7 mouse cellular contexts compared by ENCODE assay signal in the genomic region with DNA sequence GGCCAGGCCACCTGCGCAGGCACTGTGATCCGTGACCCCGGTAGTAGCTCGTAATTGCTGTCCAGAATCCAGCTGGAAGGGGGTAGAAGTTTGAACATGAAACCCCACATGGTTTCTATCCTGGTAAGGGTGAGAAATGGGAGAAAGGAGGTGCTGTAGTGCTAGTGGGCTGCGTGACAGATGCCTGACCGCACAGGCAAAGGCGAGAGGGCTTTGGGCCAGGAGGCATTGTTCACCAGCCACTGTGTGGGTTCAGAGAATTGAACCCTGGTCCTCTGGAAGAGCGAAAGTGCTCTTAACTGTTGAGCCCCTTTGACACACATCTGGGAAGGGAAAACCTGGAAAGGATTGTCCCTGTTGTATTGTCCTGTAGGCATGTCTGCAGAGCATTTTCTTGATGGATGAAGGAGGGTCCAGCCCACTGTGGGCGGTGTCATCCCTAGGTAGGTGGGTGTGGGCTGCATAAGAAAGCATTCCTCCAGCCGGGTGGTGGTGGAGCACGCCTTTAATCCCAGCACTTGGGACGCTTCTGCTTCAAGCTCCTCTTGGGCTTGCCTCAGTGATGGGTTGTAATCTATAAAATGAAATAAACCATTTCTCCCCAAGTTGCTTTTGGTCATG. TPM values are rescaled to one million over a fixed set of nuclear protein-coding genes. Genes with fewer than 3 reads are reported as not detected.
DNase-seq lines count a peak whose midpoint lies in the region; ATAC-seq and TF ChIP-seq lines count a peak whose summit lies in the region.

No protein-coding gene starts in this region.

- no peaks in the 10 kb centered on the region for H3K9me3 ChIP-seq in lung, embryonic 14.5 days (ENCODE audit: low read depth, low read length)
- no peaks in the 10 kb centered on the region for H3K9me3 ChIP-seq in forebrain, embryonic 12.5 days
- no peaks in the 10 kb centered on the region for H3K9me3 ChIP-seq in limb, embryonic 10.5 days (replicated peaks)
- H3K9me3 ChIP-seq in neural tube, embryonic 15.5 days (replicated peaks) = no peaks in the 10 kb centered on the region

- H3K27me3 ChIP-seq in lung, embryonic 14.5 days (ENCODE audit: insufficient read depth, low read length) = no peaks in the 10 kb centered on the region
- H3K27me3 ChIP-seq in forebrain, embryonic 12.5 days = peaks cover 24% of the 10 kb centered on the region
- H3K27me3 ChIP-seq in limb, embryonic 10.5 days (ENCODE audit: low read depth, poor library complexity, severe bottlenecking) = peaks cover 21% of the 10 kb centered on the region
- no peaks in the 10 kb centered on the region for H3K27me3 ChIP-seq in neural tube, embryonic 15.5 days (replicated peaks)

- peak; percentile 39; the same call in 1 of the 2 replicates for ATAC-seq in lung, embryonic 14.5 days (ENCODE audit: insufficient read depth)
- peak; percentile 36; the same call in 1 of the 2 replicates for ATAC-seq in forebrain, embryonic 12.5 days (ENCODE audit: low FRiP score)
- peak; percentile 42; the same call in 1 of the 2 replicates for ATAC-seq in neural tube, embryonic 15.5 days (ENCODE audit: low FRiP score)

- no peak for DNase-seq in lung, embryonic 14.5 days
- DNase-seq in lung, adult 18-20 months = no peak
- DNase-seq in limb, embryonic 10.5 days (ENCODE audit: low spot score) = no peak
- no peak for DNase-seq in adrenal gland, postnatal 10 days
- no peak for DNase-seq in gastrocnemius, postnatal 25 days

- no peaks in the 10 kb centered on the region for H3K4me1 ChIP-seq in lung, embryonic 14.5 days (ENCODE audit: insufficient read depth)
- peaks cover 19% of the 10 kb centered on the region for H3K4me1 ChIP-seq in forebrain, embryonic 12.5 days
- peaks cover 19% of the 10 kb centered on the region for H3K4me1 ChIP-seq in limb, embryonic 10.5 days
- H3K4me1 ChIP-seq in neural tube, embryonic 15.5 days = peaks cover 19% of the 10 kb centered on the region

- H3K36me3 ChIP-seq in lung, embryonic 14.5 days (ENCODE audit: insufficient read depth) = peaks cover 16% of the 10 kb centered on the region
- H3K36me3 ChIP-seq in forebrain, embryonic 12.5 days (replicated peaks) = no peaks in the 10 kb centered on the region; the same call in 1 of the 2 replicates
- H3K36me3 ChIP-seq in limb, embryonic 10.5 days = peaks cover 9% of the 10 kb centered on the region
- H3K36me3 ChIP-seq in neural tube, embryonic 15.5 days = peaks cover 9% of the 10 kb centered on the region; the same call in 1 of the 2 replicates

- TF ChIP-seq CTCF in lung, embryonic 14.5 days (IDR thresholded peaks at IDR 0.05; ENCODE audit: low read depth) = no peak

- H3K27ac ChIP-seq in lung, embryonic 14.5 days (ENCODE audit: low read depth) = no peak overlapping the region
- H3K27ac ChIP-seq in forebrain, embryonic 12.5 days = 0 out of 2 replicates have a peak overlapping the region, but pooled peaks have one; percentile 14
- H3K27ac ChIP-seq in limb, embryonic 10.5 days = peak overlapping the region; percentile 83
- H3K27ac ChIP-seq in neural tube, embryonic 15.5 days (replicated peaks) = no peak overlapping the region; the same call in 1 of the 2 replicates

- peak overlapping the region; percentile 65 for H3K4me2 ChIP-seq in lung, embryonic 14.5 days
- peak overlapping the region; percentile 47 for H3K4me2 ChIP-seq in forebrain, embryonic 12.5 days
- H3K4me2 ChIP-seq in neural tube, embryonic 15.5 days = peak overlapping the region; percentile 64

- peak overlapping the region; percentile 31 for H3K4me3 ChIP-seq in lung, embryonic 14.5 days (ENCODE audit: low read depth, low read length)
- peak overlapping the region; percentile 28 for H3K4me3 ChIP-seq in forebrain, embryonic 12.5 days (replicated peaks)
- H3K4me3 ChIP-seq in limb, embryonic 10.5 days = peak overlapping the region; percentile 50
- peak overlapping the region; percentile 47 for H3K4me3 ChIP-seq in neural tube, embryonic 15.5 days (replicated peaks)

- H3K9ac ChIP-seq in lung, embryonic 14.5 days = peak overlapping the region; percentile 29; the same call in 1 of the 2 replicates
- peak overlapping the region; percentile 44; the same call in 1 of the 2 replicates for H3K9ac ChIP-seq in forebrain, embryonic 12.5 days
- H3K9ac ChIP-seq in neural tube, embryonic 15.5 days (replicated peaks) = 0 out of 2 replicates have a peak overlapping the region, but pooled peaks have one; percentile 44

- WGBS in lung, embryonic 14.5 days = 35% methylated on average over 12 of the region's 12 CpGs
- 35% methylated on average over 12 of the region's 12 CpGs for WGBS in forebrain, embryonic 12.5 days
- 34% methylated on average over 12 of the region's 12 CpGs for WGBS in limb, embryonic 10.5 days
- WGBS in neural tube, embryonic 15.5 days = 47% methylated on average over 12 of the region's 12 CpGs

RNA-seq across cellular contexts. Expression of a gene that starts 8.3 kb away (rescaled TPM):
- polyA plus RNA-seq in lung, embryonic 14.5 days (2014; fragmentation: Nextera tagmentation; extraction: Ambion mirVana) = 22.8 and 23.9 TPM in 2 replicates
- 20.0 and 23.2 TPM in 2 replicates for polyA plus RNA-seq in forebrain, embryonic 12.5 days (2016; fragmentation: Nextera tagmentation; extraction: Ambion mirVana)
- 16.0 and 18.5 TPM in 2 replicates for polyA plus RNA-seq in limb, embryonic 10.5 days (2016; fragmentation: Nextera tagmentation; extraction: Ambion mirVana)
- polyA plus RNA-seq in neural tube, embryonic 15.5 days (2015; fragmentation: Nextera tagmentation; extraction: Ambion mirVana) = 31.0 and 37.1 TPM in 2 replicates
- total RNA-seq in adrenal gland, postnatal 10 days (2021) = 10 to 100 TPM; 15.8 to 31.4 TPM
- 10 to 100 TPM; 13.8 to 14.1 TPM for total RNA-seq in gastrocnemius, postnatal 25 days (2021)

RNA-seq across cellular contexts. Expression of a gene that starts 10.2 kb away (rescaled TPM):
- 4.5 and 5.6 TPM in 2 replicates for polyA plus RNA-seq in lung, embryonic 14.5 days (2014; fragmentation: Nextera tagmentation; extraction: Ambion mirVana)
- not detected in 2 replicates for polyA plus RNA-seq in forebrain, embryonic 12.5 days (2016; fragmentation: Nextera tagmentation; extraction: Ambion mirVana)
- not detected in 2 replicates for polyA plus RNA-seq in limb, embryonic 10.5 days (2016; fragmentation: Nextera tagmentation; extraction: Ambion mirVana)
- 0.81 and 1.1 TPM in 2 replicates for polyA plus RNA-seq in neural tube, embryonic 15.5 days (2015; fragmentation: Nextera tagmentation; extraction: Ambion mirVana)
- not detected for total RNA-seq in adrenal gland, postnatal 10 days (2021)
- not detected for total RNA-seq in gastrocnemius, postnatal 25 days (2021)

RNA-seq across cellular contexts. Expression of a gene that starts 30.3 kb away (rescaled TPM):
- 22.3 and 25.2 TPM in 2 replicates for polyA plus RNA-seq in lung, embryonic 14.5 days (2014; fragmentation: Nextera tagmentation; extraction: Ambion mirVana)
- polyA plus RNA-seq in forebrain, embryonic 12.5 days (2016; fragmentation: Nextera tagmentation; extraction: Ambion mirVana) = 24.6 and 25.3 TPM in 2 replicates
- polyA plus RNA-seq in limb, embryonic 10.5 days (2016; fragmentation: Nextera tagmentation; extraction: Ambion mirVana) = 36.8 and 45.3 TPM in 2 replicates
- polyA plus RNA-seq in neural tube, embryonic 15.5 days (2015; fragmentation: Nextera tagmentation; extraction: Ambion mirVana) = 21.3 and 28.2 TPM in 2 replicates
- total RNA-seq in adrenal gland, postnatal 10 days (2021) = 10 to 100 TPM; 55.1 to 72.4 TPM
- 10 to 100 TPM; 70.0 to 78.1 TPM for total RNA-seq in gastrocnemius, postnatal 25 days (2021)

RNA-seq across cellular contexts. Expression of a gene that starts 46.8 kb away (rescaled TPM):
- polyA plus RNA-seq in lung, embryonic 14.5 days (2014; fragmentation: Nextera tagmentation; extraction: Ambion mirVana) = 17.1 and 21.2 TPM in 2 replicates
- 161 and 182 TPM in 2 replicates for polyA plus RNA-seq in forebrain, embryonic 12.5 days (2016; fragmentation: Nextera tagmentation; extraction: Ambion mirVana)
- polyA plus RNA-seq in limb, embryonic 10.5 days (2016; fragmentation: Nextera tagmentation; extraction: Ambion mirVana) = 54.0 and 60.6 TPM in 2 replicates
- polyA plus RNA-seq in neural tube, embryonic 15.5 days (2015; fragmentation: Nextera tagmentation; extraction: Ambion mirVana) = 29.4 and 37.9 TPM in 2 replicates
- total RNA-seq in adrenal gland, postnatal 10 days (2021) = 10 to 100 TPM; 15.9 to 16.2 TPM
- under 1 TPM; 0.29 to 0.61 TPM for total RNA-seq in gastrocnemius, postnatal 25 days (2021)

Comparison
In these comparisons a context has a peak if more than half of its experiments do, and no peak if none do; other contexts are left out.
1. H3K27ac ChIP-seq: peak in forebrain, embryonic 12.5 days (single experiment) and limb, embryonic 10.5 days (single experiment); none in lung, embryonic 14.5 days (single experiment) and neural tube, embryonic 15.5 days (single experiment).
2. Peak in every context shown above with its lines, with median percentiles within 50 percentile points of each other: ATAC-seq, H3K4me2 ChIP-seq, H3K4me3 ChIP-seq and H3K9ac ChIP-seq.